Mouse (Mus musculus) neutrophil, adult 83 days (primary cell): ENCODE measurements around the gene Olfr59. TPM values are rescaled to one million over a fixed set of nuclear protein-coding genes. Genes with fewer than 3 reads are reported as not detected.

ENCODE experiments used
- total RNA-seq, 2 experiments: library from RNA; stranded (reverse); gene quantifications; one replicate each; pipeline ENCODE4 v1.2.4; 2023

The Olfr59 gene
- total RNA-seq, result not detected

DNA sequence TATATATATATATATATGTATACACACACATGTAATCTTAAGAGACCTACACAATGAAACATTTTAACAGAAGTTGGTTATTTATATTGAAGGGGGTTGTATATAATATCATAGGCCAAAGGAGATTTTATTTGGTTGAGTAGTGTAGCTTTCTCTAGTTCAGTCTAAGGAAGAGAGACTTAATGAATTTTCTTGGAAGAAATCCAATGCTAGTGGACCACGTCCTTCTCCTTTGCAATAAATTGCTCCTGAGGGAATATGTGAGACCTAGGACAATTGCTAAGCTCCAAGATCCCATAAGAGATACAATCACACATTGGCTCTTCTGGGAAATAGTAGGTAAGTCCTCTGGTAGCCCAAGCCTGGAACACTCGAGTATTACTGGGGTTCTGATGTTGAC, at the start of gene Olfr59:
TSS of gene Olfr59 (plus strand) at position 301 of the 400 bp plus-strand sequence.

DNA sequence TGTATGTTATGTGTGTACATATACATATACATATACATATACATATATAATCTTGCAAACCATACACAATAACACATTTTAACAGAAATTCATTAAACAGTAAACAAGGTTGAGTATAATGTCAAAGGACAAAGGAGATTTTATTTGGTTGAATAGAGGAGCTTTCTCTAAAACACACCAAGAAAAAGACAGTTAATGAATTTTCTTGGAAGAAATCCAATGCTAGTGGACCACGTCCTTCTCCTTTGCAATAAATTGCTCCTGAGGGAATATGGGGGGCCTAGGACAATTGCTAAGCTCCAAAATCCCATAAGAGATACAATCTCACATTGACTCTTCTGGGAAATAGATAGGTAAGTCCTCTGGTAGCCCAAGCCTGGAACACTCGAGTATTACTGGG, 24.0 kb upstream of the Olfr59 start, which contains the start of gene Olfr406:
TSS of gene Olfr406 (plus strand) at position 301 of the 400 bp plus-strand sequence.

DNA sequence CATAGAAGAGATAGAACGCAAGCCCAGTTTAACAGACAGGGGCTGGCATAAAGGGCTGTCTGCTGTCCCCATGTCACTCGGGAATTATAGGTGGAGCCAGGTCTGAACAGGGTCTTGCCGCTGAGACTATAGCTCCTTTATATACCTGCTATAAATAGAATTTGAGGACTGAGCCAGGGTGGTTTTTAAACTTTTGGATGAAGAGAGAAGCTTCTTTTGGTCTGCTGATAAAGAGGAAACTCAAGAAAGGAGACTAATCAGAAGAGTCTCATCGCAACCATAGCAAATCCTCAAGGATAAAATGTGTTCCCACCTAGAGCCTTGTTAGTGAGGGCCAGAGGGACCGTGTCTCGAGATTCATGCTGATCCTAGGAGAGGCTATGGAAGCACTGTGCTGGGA, 54.4 kb downstream of the Olfr59 start, which contains the start of gene Olfr410:
TSS of gene Olfr410 (minus strand) at position 101 of the 400 bp plus-strand sequence.

Other genes with a start within 250 kb of the Olfr59 start
- gene Olfr139, start 227.2 kb upstream of the Olfr59 start, total RNA-seq, result not detected
- gene Olfr399, start 227.1 kb upstream of the Olfr59 start, total RNA-seq, result not detected
- not detected for gene Zfp616, start 213.8 kb upstream of the Olfr59 start, total RNA-seq
- not detected for gene Olfr401, start 170.0 kb upstream of the Olfr59 start, total RNA-seq
- not detected for gene Olfr402, start 130.2 kb upstream of the Olfr59 start, total RNA-seq
- gene Olfr403, start 97.5 kb upstream of the Olfr59 start, total RNA-seq, result not detected
- gene Olfr43, start 72.4 kb upstream of the Olfr59 start, total RNA-seq, result not detected
- not detected for gene Olfr406, start 23.9 kb upstream of the Olfr59 start, total RNA-seq
- gene Olfr410, start 54.3 kb downstream of the Olfr59 start, total RNA-seq, result not detected
- not detected for gene Olfr411, start 68.9 kb downstream of the Olfr59 start, total RNA-seq
- gene Olfr412, start 78.3 kb downstream of the Olfr59 start, total RNA-seq, result not detected